Mouse (Mus musculus) G1E (cell line): ENCODE data around the gene Ppa1.

Experiments
- CTCF ChIP-seq: IDR thresholded peaks from 2 replicates; pipeline ENCODE4 v1.5.1; 2012; ENCODE audit warnings: low read depth, low read length, inconsistent platforms, mixed read lengths
- GATA1 ChIP-seq: IDR thresholded peaks from 2 replicates; pipeline ENCODE4 v1.6.1; 2012; ENCODE audit warnings: borderline replicate concordance, low read length, inconsistent platforms, mixed read lengths
- TAL1 ChIP-seq: conservative IDR thresholded peaks from 2 replicates; pipeline ENCODE4 v1.6.1; 2012; ENCODE audit warnings: low read depth, low read length, inconsistent platforms, mixed read lengths

GRCm38 (mm10) chr10:61694870-61695670 is 46.7 kb downstream of the Ppa1 start, which contains the start of gene Tysnd1:
- TF ChIP-seq GATA1 (no peak), CTCF (no peak), TAL1 (no peak)
